Mouse (Mus musculus): ENCODE results near the gene Mras. TPM values are rescaled to one million over a fixed set of nuclear protein-coding genes. Genes with fewer than 3 reads are reported as not detected.

The Mras gene
- total and polyA plus RNA-seq, 3 experiments, result 0.17 TPM; not detected in 2

Other genes with a start within 250 kb of the Mras start
- not detected in 2 replicates for gene Faiml, start 200.1 kb downstream of the Mras start, total RNA-seq (2012; rRNA removed)
- gene Faiml, start 200.1 kb downstream of the Mras start, polyA plus RNA-seq (2012; ENCODE audit: insufficient read depth in 1 of 2, insufficient read length in 2 of 2, low read depth in 1 of 2, low replicate concordance in 2 of 2, missing spikeins in 1 of 2), result not detected
- 7.3 and 8.0 TPM in 2 replicates for gene Cep70, start 194.0 kb downstream of the Mras start, total RNA-seq (2012; rRNA removed)
- gene Cep70, start 194.0 kb downstream of the Mras start, polyA plus RNA-seq (2012; ENCODE audit: insufficient read depth in 1 of 2, insufficient read length in 2 of 2, low read depth in 1 of 2, low replicate concordance in 2 of 2, missing spikeins in 1 of 2), result 1 to 10 TPM in 1 of 2 experiments, not detected in 1; 7.6 TPM
- gene Esyt3, start 78.8 kb downstream of the Mras start, total RNA-seq (2012; rRNA removed), result 0.03 TPM in 1 of 2 replicates, not detected in the other
- gene Esyt3, start 78.8 kb downstream of the Mras start, polyA plus RNA-seq (2012; ENCODE audit: insufficient read depth in 1 of 2, insufficient read length in 2 of 2, low read depth in 1 of 2, low replicate concordance in 2 of 2, missing spikeins in 1 of 2), result under 1 TPM in 1 of 2 experiments, not detected in 1; 0.07 TPM
- gene Nme9, start 14.1 kb upstream of the Mras start, total RNA-seq (2012; rRNA removed), result 0.52 and 0.92 TPM in 2 replicates
- under 1 TPM in 1 of 2 experiments, not detected in 1; 0.40 TPM for gene Nme9, start 14.1 kb upstream of the Mras start, polyA plus RNA-seq (2012; ENCODE audit: insufficient read depth in 1 of 2, insufficient read length in 2 of 2, low read depth in 1 of 2, low replicate concordance in 2 of 2, missing spikeins in 1 of 2)
- gene Armc8, start 131.5 kb upstream of the Mras start, total RNA-seq (2012; rRNA removed), result 11.6 and 11.9 TPM in 2 replicates
- gene Armc8, start 131.5 kb upstream of the Mras start, polyA plus RNA-seq (2012; ENCODE audit: insufficient read depth in 1 of 2, insufficient read length in 2 of 2, low read depth in 1 of 2, low replicate concordance in 2 of 2, missing spikeins in 1 of 2), result 10 to 100 TPM in 1 of 2 experiments, not detected in 1; 14.3 TPM
- 49.7 and 51.6 TPM in 2 replicates for gene Dbr1, start 138.4 kb upstream of the Mras start, total RNA-seq (2012; rRNA removed)
- 10 to 100 TPM in 1 of 2 experiments, not detected in 1; 53.7 TPM for gene Dbr1, start 138.4 kb upstream of the Mras start, polyA plus RNA-seq (2012; ENCODE audit: insufficient read depth in 1 of 2, insufficient read length in 2 of 2, low read depth in 1 of 2, low replicate concordance in 2 of 2, missing spikeins in 1 of 2)
- 0.04 TPM in 1 of 2 replicates, not detected in the other for gene A4gnt, start 175.1 kb upstream of the Mras start, total RNA-seq (2012; rRNA removed)
- gene A4gnt, start 175.1 kb upstream of the Mras start, polyA plus RNA-seq (2012; ENCODE audit: insufficient read depth in 1 of 2, insufficient read length in 2 of 2, low read depth in 1 of 2, low replicate concordance in 2 of 2, missing spikeins in 1 of 2), result not detected
- gene Dzip1l, start 192.1 kb upstream of the Mras start, total RNA-seq (2012; rRNA removed), result not detected in 2 replicates
- gene Dzip1l, start 192.1 kb upstream of the Mras start, polyA plus RNA-seq (2012; ENCODE audit: insufficient read depth in 1 of 2, insufficient read length in 2 of 2, low read depth in 1 of 2, low replicate concordance in 2 of 2, missing spikeins in 1 of 2), result not detected